In genomic region chr14:51434546-51434945, GRCm38 (mm10) we compare ENCODE assay signal across 18 mouse cellular contexts. TPM values are rescaled to one million over a fixed set of nuclear protein-coding genes. Genes with fewer than 3 reads are reported as not detected.
DNase-seq lines count a peak whose midpoint lies in the region; ATAC-seq and TF ChIP-seq lines count a peak whose summit lies in the region.
"Had no signal": no experiment of that assay in that cellular context is flagged by ENCODE, and none has a peak within 500 bp of the region (broad histone marks: within the 10 kb centered on the region; RNA-seq: fewer than 3 reads in every experiment).

No protein-coding gene starts in this region.

- no peak for TF ChIP-seq POLR2A in testis, adult 2 months (IDR thresholded peaks at IDR 0.05; ENCODE audit: control insufficient read depth, low read depth, low read length)

- H3K4me2 ChIP-seq in forebrain, embryonic 12.5 days, result no peak overlapping the region
- H3K4me2 ChIP-seq in forebrain, embryonic 14.5 days (ENCODE audit: low read length), result no peak overlapping the region
- H3K4me2 ChIP-seq in kidney, embryonic 15.5 days, result no peak overlapping the region
- no peak overlapping the region for H3K4me2 ChIP-seq in midbrain, embryonic 14.5 days (ENCODE audit: low read length)
- H3K4me2 ChIP-seq in midbrain, embryonic 15.5 days, result no peak overlapping the region
- H3K4me2 ChIP-seq: liver, embryonic 15.5 days had no signal

- TF ChIP-seq CTCF in testis, adult 2 months (IDR thresholded peaks at IDR 0.05; ENCODE audit: control insufficient read depth, insufficient read depth, insufficient replicate concordance, low read depth, low read length), result no peak

- peaks cover 22% of the 10 kb centered on the region for H3K9me3 ChIP-seq in forebrain, embryonic 12.5 days
- H3K9me3 ChIP-seq in forebrain, embryonic 14.5 days (replicated peaks; ENCODE audit: control insufficient read depth, low read length), result peaks cover 11% of the 10 kb centered on the region; the same call in 1 of the 2 replicates
- H3K9me3 ChIP-seq in kidney, embryonic 15.5 days (replicated peaks), result peaks cover 19% of the 10 kb centered on the region
- H3K9me3 ChIP-seq in midbrain, embryonic 14.5 days (ENCODE audit: control insufficient read depth, low read length), result peaks cover 10% of the 10 kb centered on the region
- no peaks in the 10 kb centered on the region for H3K9me3 ChIP-seq in midbrain, embryonic 15.5 days

- no peaks in the 10 kb centered on the region for H3K4me1 ChIP-seq in forebrain, embryonic 12.5 days
- H3K4me1 ChIP-seq in forebrain, embryonic 14.5 days (ENCODE audit: control insufficient read depth, insufficient read depth, low read length), result no peaks in the 10 kb centered on the region
- no peaks in the 10 kb centered on the region for H3K4me1 ChIP-seq in kidney, embryonic 15.5 days
- H3K4me1 ChIP-seq in midbrain, embryonic 14.5 days (ENCODE audit: control insufficient read depth, insufficient read depth, low read length), result no peaks in the 10 kb centered on the region
- H3K4me1 ChIP-seq in midbrain, embryonic 15.5 days, result no peaks in the 10 kb centered on the region
- H3K4me1 ChIP-seq in testis, adult 2 months (ENCODE audit: control insufficient read depth, insufficient read depth, low read length), result peaks cover 7% of the 10 kb centered on the region
- H3K4me1 ChIP-seq: liver, embryonic 15.5 days had no signal

- no peak for DNase-seq in forebrain, embryonic 14.5 days (ENCODE audit: low spot score)
- DNase-seq in kidney, adult 9 months, result no peak
- no peak for DNase-seq in midbrain, embryonic 14.5 days
- DNase-seq in right cerebral cortex, postnatal 36 days (ENCODE audit: low spot score in 2 of 2), result no peak
- DNase-seq: adrenal gland, adult 2 months; cerebellum, adult 9-11 months; gastrocnemius, adult 2 months; right cerebral cortex, adult 18-20 months; thymus, postnatal 25 days had no signal

- ATAC-seq in forebrain, embryonic 12.5 days (ENCODE audit: low FRiP score), result peak; percentile 33; the same call in 1 of the 2 replicates
- no peak for ATAC-seq in forebrain, embryonic 14.5 days
- ATAC-seq in kidney, embryonic 15.5 days (replicated peaks; ENCODE audit: low FRiP score), result 0 out of 2 replicates have a peak, but pooled peaks have one; percentile 36
- peak; percentile 53 for ATAC-seq in midbrain, embryonic 14.5 days (ENCODE audit: low FRiP score, low TSS enrichment)
- ATAC-seq in midbrain, embryonic 15.5 days (replicated peaks), result no peak

- 94% methylated on average over 16 of the region's 16 CpGs for WGBS in forebrain, embryonic 12.5 days
- WGBS in forebrain, embryonic 14.5 days, result 94% methylated on average over 16 of the region's 16 CpGs
- WGBS in kidney, embryonic 15.5 days, result 93% methylated on average over 16 of the region's 16 CpGs
- 94% methylated on average over 16 of the region's 16 CpGs for WGBS in midbrain, embryonic 14.5 days
- WGBS in midbrain, embryonic 15.5 days, result 95% methylated on average over 16 of the region's 16 CpGs

- no peaks in the 10 kb centered on the region for H3K27me3 ChIP-seq in forebrain, embryonic 12.5 days
- H3K27me3 ChIP-seq in forebrain, embryonic 14.5 days (replicated peaks; ENCODE audit: control insufficient read depth, insufficient read depth, low read length), result no peaks in the 10 kb centered on the region
- H3K27me3 ChIP-seq in kidney, embryonic 15.5 days, result no peaks in the 10 kb centered on the region
- H3K27me3 ChIP-seq in midbrain, embryonic 14.5 days (ENCODE audit: control insufficient read depth, insufficient read depth, low read length), result no peaks in the 10 kb centered on the region
- H3K27me3 ChIP-seq in midbrain, embryonic 15.5 days (replicated peaks), result no peaks in the 10 kb centered on the region
- no peaks in the 10 kb centered on the region for H3K27me3 ChIP-seq in testis, adult 2 months (ENCODE audit: control insufficient read depth, insufficient read depth, low read length)
- H3K27me3 ChIP-seq: liver, embryonic 15.5 days had no signal

- no peaks in the 10 kb centered on the region for H3K36me3 ChIP-seq in forebrain, embryonic 12.5 days (replicated peaks)
- no peaks in the 10 kb centered on the region for H3K36me3 ChIP-seq in forebrain, embryonic 14.5 days (ENCODE audit: control insufficient read depth, insufficient read depth, low read length)
- no peaks in the 10 kb centered on the region for H3K36me3 ChIP-seq in kidney, embryonic 15.5 days
- no peaks in the 10 kb centered on the region for H3K36me3 ChIP-seq in midbrain, embryonic 14.5 days (ENCODE audit: control insufficient read depth, insufficient read depth, low read length)
- H3K36me3 ChIP-seq in midbrain, embryonic 15.5 days (replicated peaks), result no peaks in the 10 kb centered on the region
- no peaks in the 10 kb centered on the region for H3K36me3 ChIP-seq in testis, adult 2 months (ENCODE audit: control insufficient read depth, insufficient read depth, low read length)
- H3K36me3 ChIP-seq: liver, embryonic 15.5 days had no signal

- no peak overlapping the region for H3K9ac ChIP-seq in forebrain, embryonic 12.5 days
- H3K9ac ChIP-seq in forebrain, embryonic 14.5 days (ENCODE audit: low read length), result no peak overlapping the region
- H3K9ac ChIP-seq in kidney, embryonic 15.5 days, result no peak overlapping the region
- no peak overlapping the region for H3K9ac ChIP-seq in midbrain, embryonic 14.5 days (replicated peaks; ENCODE audit: low read length)
- no peak overlapping the region for H3K9ac ChIP-seq in midbrain, embryonic 15.5 days
- H3K9ac ChIP-seq: liver, embryonic 15.5 days had no signal

- H3K27ac ChIP-seq in forebrain, embryonic 12.5 days, result no peak overlapping the region
- H3K27ac ChIP-seq in forebrain, embryonic 14.5 days (ENCODE audit: low read depth, low read length), result no peak overlapping the region
- H3K27ac ChIP-seq in kidney, embryonic 15.5 days, result no peak overlapping the region
- no peak overlapping the region for H3K27ac ChIP-seq in midbrain, embryonic 14.5 days (replicated peaks; ENCODE audit: low read depth, low read length)
- H3K27ac ChIP-seq in midbrain, embryonic 15.5 days, result no peak overlapping the region
- H3K27ac ChIP-seq in testis, adult 2 months (ENCODE audit: control insufficient read depth, insufficient read depth, low read depth, low read length), result no peak overlapping the region
- H3K27ac ChIP-seq: gastrocnemius, adult 2 months; layer of hippocampus, adult 2 months; liver, embryonic 15.5 days had no signal

- no peak overlapping the region for H3K4me3 ChIP-seq in forebrain, embryonic 12.5 days (replicated peaks)
- H3K4me3 ChIP-seq in forebrain, embryonic 14.5 days (ENCODE audit: low read depth, low read length), result no peak overlapping the region
- no peak overlapping the region for H3K4me3 ChIP-seq in kidney, embryonic 15.5 days (replicated peaks)
- H3K4me3 ChIP-seq in midbrain, embryonic 14.5 days (replicated peaks; ENCODE audit: low read depth, low read length), result no peak overlapping the region
- no peak overlapping the region for H3K4me3 ChIP-seq in midbrain, embryonic 15.5 days
- peak overlapping the region; percentile 45 for H3K4me3 ChIP-seq in testis, adult 2 months (ENCODE audit: control insufficient read depth, low read depth, low read length)
- H3K4me3 ChIP-seq: gastrocnemius, adult 2 months; layer of hippocampus, adult 2 months; liver, embryonic 15.5 days had no signal

RNA-seq across cellular contexts. Expression of gene Vmn2r89, which starts 17.1 kb away (rescaled TPM):
- not detected in 2 replicates for polyA plus RNA-seq in forebrain, embryonic 12.5 days (2016; fragmentation: Nextera tagmentation; extraction: Ambion mirVana)
- not detected in 2 replicates for polyA plus RNA-seq in forebrain, embryonic 14.5 days (2014; fragmentation: Nextera tagmentation; extraction: Ambion mirVana)
- polyA plus RNA-seq in kidney, embryonic 15.5 days (2015; fragmentation: Nextera tagmentation; extraction: Ambion mirVana), result not detected in 2 replicates
- not detected in 2 replicates for polyA plus RNA-seq in midbrain, embryonic 14.5 days (2014; fragmentation: Nextera tagmentation; extraction: Ambion mirVana)
- polyA plus RNA-seq in midbrain, embryonic 15.5 days (2015; fragmentation: Nextera tagmentation; extraction: Ambion mirVana), result not detected in 2 replicates
- not detected in 2 replicates for polyA plus RNA-seq in testis, adult 2 months (2012; rRNA removed)
- polyA plus RNA-seq: adrenal gland, adult 2 months; heart, postnatal 0 days; intestine, embryonic 14.5 days; liver, embryonic 15.5 days; neural tube, embryonic 14.5 days had no signal

RNA-seq across cellular contexts. Expression of gene Vmn2r88, which starts 23.9 kb away (rescaled TPM):
- not detected in 2 replicates for polyA plus RNA-seq in forebrain, embryonic 12.5 days (2016; fragmentation: Nextera tagmentation; extraction: Ambion mirVana)
- not detected in 2 replicates for polyA plus RNA-seq in forebrain, embryonic 14.5 days (2014; fragmentation: Nextera tagmentation; extraction: Ambion mirVana)
- not detected in 2 replicates for polyA plus RNA-seq in kidney, embryonic 15.5 days (2015; fragmentation: Nextera tagmentation; extraction: Ambion mirVana)
- not detected in 2 replicates for polyA plus RNA-seq in midbrain, embryonic 14.5 days (2014; fragmentation: Nextera tagmentation; extraction: Ambion mirVana)
- polyA plus RNA-seq in midbrain, embryonic 15.5 days (2015; fragmentation: Nextera tagmentation; extraction: Ambion mirVana), result not detected in 2 replicates
- 0.51 TPM in 2 replicates for polyA plus RNA-seq in testis, adult 2 months (2012; rRNA removed)
- polyA plus RNA-seq: adrenal gland, adult 2 months; heart, postnatal 0 days; intestine, embryonic 14.5 days; liver, embryonic 15.5 days; neural tube, embryonic 14.5 days had no signal

Comparison
In these comparisons a context has a peak if more than half of its experiments do, and no peak if none do; other contexts are left out.
1. ATAC-seq: peak in forebrain, embryonic 12.5 days (single experiment), kidney, embryonic 15.5 days (single experiment) and midbrain, embryonic 14.5 days (single experiment); none in forebrain, embryonic 14.5 days (single experiment) and midbrain, embryonic 15.5 days (single experiment).